Mouse (Mus musculus): ENCODE results near the gene Wdr11.
A peak's percentile ranks its signal among the peaks of the same experiment; 100 is the strongest.

Wdr11 gene

GRCm38 (mm10) chr7:129591371-129592131 is at the start of gene Wdr11:
Gene Wdr11 (plus strand): TSS chr7:129591863.
- DNase-seq = peak; percentile 85

- no peak for DNase-seq
These were observed 24.1 kb upstream of the Wdr11 start for GRCm38 (mm10) chr7:129567541-129567940.

- DNase-seq = no peak
These were observed 23.3 kb upstream of the Wdr11 start for GRCm38 (mm10) chr7:129568338-129568737.

- no peak for DNase-seq
These were observed 17.2 kb upstream of the Wdr11 start for GRCm38 (mm10) chr7:129574471-129574870.

GRCm38 (mm10) chr7:129575110-129575784 is 16.4 kb upstream of the Wdr11 start:
- DNase-seq = no peak

- no peak for DNase-seq
These were observed 576 bp downstream of the Wdr11 start for GRCm38 (mm10) chr7:129592132-129592745.

- DNase-seq = no peak
These were observed 5.5 kb downstream of the Wdr11 start for GRCm38 (mm10) chr7:129597186-129597585.

- DNase-seq = no peak
These were observed 14.6 kb downstream of the Wdr11 start for GRCm38 (mm10) chr7:129606291-129606690.

GRCm38 (mm10) chr7:129621141-129621540 is 29.5 kb downstream of the Wdr11 start:
- DNase-seq = no peak

- DNase-seq = no peak
These were observed 38.7 kb downstream of the Wdr11 start for GRCm38 (mm10) chr7:129630351-129630750.

- DNase-seq = no peak
These were observed 39.8 kb downstream of the Wdr11 start for GRCm38 (mm10) chr7:129631453-129631852.

- DNase-seq = no peak
These were observed 44.4 kb downstream of the Wdr11 start for GRCm38 (mm10) chr7:129635898-129636640.

- DNase-seq = no peak
These were observed 45.3 kb downstream of the Wdr11 start for GRCm38 (mm10) chr7:129636992-129637391.

- DNase-seq = no peak
These were observed 46.3 kb downstream of the Wdr11 start for GRCm38 (mm10) chr7:129637906-129638475.

GRCm38 (mm10) chr7:129639006-129639405 is 47.3 kb downstream of the Wdr11 start:
- no peak for DNase-seq

- no peak for DNase-seq
These were observed 48.2 kb downstream of the Wdr11 start for GRCm38 (mm10) chr7:129639833-129640232.

GRCm38 (mm10) chr7:129643290-129643689 is 51.6 kb downstream of the Wdr11 start:
- no peak for DNase-seq

GRCm38 (mm10) chr7:129647798-129648197 is 56.1 kb downstream of the Wdr11 start:
- DNase-seq = no peak

GRCm38 (mm10) chr7:129648938-129649337 is 57.3 kb downstream of the Wdr11 start:
- DNase-seq = peak; percentile 60

- DNase-seq = no peak
These were observed 59.1 kb downstream of the Wdr11 start for GRCm38 (mm10) chr7:129650717-129651116.

GRCm38 (mm10) chr7:129651781-129652180 is 60.1 kb downstream of the Wdr11 start:
- DNase-seq = no peak

- no peak for DNase-seq
These were observed 61.3 kb downstream of the Wdr11 start for GRCm38 (mm10) chr7:129652901-129653460.

All from cerebellum, adult 9-11 months (tissue).